Mouse (Mus musculus): Measurements from ENCODE around the gene Fhod1.

Fhod1 gene

DNA sequence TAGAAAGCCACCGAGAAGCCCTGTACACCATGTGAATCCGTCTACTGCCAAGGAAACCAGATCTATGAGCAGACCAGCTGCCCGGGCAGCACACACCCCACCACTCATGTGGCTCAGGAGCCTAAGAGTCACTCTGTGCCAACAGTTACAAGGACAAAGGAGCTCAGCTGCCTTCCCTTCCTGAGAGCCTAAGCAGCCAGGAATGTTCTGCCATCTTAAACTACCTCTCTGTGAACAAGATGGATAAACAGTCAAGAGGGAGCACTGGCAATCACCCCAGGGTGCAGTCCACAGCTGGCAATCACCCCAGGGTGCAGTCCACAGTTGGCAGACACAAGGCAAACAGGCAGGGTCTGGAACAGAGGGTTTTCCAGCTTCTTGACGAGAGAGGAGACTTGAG, 29.8 kb downstream of the Fhod1 start:
- DNase-seq (ENCODE audit: low read depth), result no peak

- DNase-seq (ENCODE audit: low read depth), result no peak
Observed at GRCm38 (mm10) chr8:105315073-105315769, 32.5 kb downstream of the Fhod1 start.

GRCm38 (mm10) chr8:105313622-105314402, 33.9 kb downstream of the Fhod1 start:
- no peak for DNase-seq (ENCODE audit: low read depth)

- DNase-seq (ENCODE audit: low read depth), result no peak
Observed at GRCm38 (mm10) chr8:105312891-105313481, 34.8 kb downstream of the Fhod1 start.

GRCm38 (mm10) chr8:105311718-105312117, 36.0 kb downstream of the Fhod1 start:
- DNase-seq (ENCODE audit: low read depth), result no peak

DNA sequence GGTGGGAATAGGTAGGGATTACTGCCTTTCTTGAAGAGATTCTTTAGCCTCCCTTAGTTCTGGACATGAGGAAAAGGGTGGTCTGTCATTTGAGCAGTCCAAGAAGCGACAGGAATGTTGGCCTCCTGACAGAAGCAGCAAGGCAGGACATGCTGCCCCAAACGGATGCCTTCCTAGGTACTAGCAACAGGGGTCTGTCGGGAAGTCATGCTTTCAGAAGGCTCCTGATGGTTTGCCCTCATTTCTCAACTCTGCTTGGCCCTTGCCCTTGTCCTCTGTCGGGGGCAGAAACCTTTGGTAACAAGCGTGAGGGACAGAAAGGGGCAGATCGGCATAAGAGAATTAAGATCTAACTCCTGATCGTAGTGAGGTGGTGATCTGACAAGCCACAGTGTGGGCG, 37.6 kb downstream of the Fhod1 start:
- DNase-seq (ENCODE audit: low read depth), result no peak

GRCm38 (mm10) chr8:105309142-105309847, 38.5 kb downstream of the Fhod1 start:
- DNase-seq (ENCODE audit: low read depth), result no peak

- no peak for DNase-seq (ENCODE audit: low read depth)
Observed at GRCm38 (mm10) chr8:105308428-105308827, 39.3 kb downstream of the Fhod1 start.

GRCm38 (mm10) chr8:105307670-105308069, 40.1 kb downstream of the Fhod1 start:
- no peak for DNase-seq (ENCODE audit: low read depth)

GRCm38 (mm10) chr8:105306146-105306691, 41.5 kb downstream of the Fhod1 start:
- DNase-seq (ENCODE audit: low read depth), result no peak

GRCm38 (mm10) chr8:105305211-105306145, 42.3 kb downstream of the Fhod1 start, which contains the start of gene Elmo3:
Gene Elmo3 (plus strand): TSS chr8:105305601.
- peak; percentile 36 for DNase-seq (ENCODE audit: low read depth)

DNA sequence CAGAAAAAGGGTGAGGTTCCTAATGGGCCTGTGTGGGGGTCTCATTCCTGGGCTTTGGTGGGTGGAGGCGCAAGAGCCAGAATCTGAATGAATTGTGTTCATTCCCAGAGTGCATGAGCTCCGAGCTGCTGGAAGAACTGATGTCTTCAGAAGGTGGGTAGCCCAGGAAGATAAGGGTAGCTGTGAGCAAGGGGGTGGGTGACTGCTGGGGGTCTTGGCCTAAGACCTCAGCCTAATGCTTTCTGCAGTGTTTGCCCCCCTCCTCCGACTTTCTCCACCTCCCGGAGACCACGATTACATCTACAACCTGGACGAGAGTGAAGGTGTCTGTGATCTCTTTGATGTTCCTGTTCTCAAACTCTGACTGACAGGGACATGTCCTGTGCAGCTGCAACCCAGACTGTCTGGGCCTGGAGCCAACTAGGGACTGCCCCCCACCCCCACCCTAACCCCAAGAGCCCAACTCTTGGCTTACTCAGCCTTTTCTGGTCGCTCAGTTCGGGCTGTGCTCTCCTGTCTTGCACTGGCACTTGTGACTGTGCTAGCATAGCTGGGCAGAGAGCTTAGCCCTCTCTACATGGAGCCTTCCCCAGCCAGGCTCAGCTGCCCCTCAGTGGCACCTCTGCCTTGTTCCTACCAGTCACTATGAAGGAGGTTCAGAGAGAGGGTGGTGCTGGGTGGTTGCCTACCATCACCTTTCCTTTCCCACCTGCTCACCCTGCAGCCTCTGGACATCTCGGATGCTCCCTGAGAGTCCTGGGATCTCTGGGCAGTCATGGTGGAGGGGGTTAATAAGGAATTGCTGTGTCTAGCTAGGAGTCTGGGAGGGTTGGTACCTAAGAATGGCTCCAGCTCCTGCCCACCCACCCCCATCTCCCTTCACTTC, 43.2 kb downstream of the Fhod1 start:
- peak; percentile 61 for DNase-seq (ENCODE audit: low read depth)

- no peak for DNase-seq (ENCODE audit: low read depth)
Observed at GRCm38 (mm10) chr8:105303874-105304273, 43.9 kb downstream of the Fhod1 start.

GRCm38 (mm10) chr8:105303396-105303795, 44.4 kb downstream of the Fhod1 start:
- peak; percentile 33 for DNase-seq (ENCODE audit: low read depth)

GRCm38 (mm10) chr8:105299962-105300361, 47.8 kb downstream of the Fhod1 start:
- no peak for DNase-seq (ENCODE audit: low read depth)

GRCm38 (mm10) chr8:105298351-105299252, 49.2 kb downstream of the Fhod1 start:
- DNase-seq (ENCODE audit: low read depth), result peak; percentile 73

DNA sequence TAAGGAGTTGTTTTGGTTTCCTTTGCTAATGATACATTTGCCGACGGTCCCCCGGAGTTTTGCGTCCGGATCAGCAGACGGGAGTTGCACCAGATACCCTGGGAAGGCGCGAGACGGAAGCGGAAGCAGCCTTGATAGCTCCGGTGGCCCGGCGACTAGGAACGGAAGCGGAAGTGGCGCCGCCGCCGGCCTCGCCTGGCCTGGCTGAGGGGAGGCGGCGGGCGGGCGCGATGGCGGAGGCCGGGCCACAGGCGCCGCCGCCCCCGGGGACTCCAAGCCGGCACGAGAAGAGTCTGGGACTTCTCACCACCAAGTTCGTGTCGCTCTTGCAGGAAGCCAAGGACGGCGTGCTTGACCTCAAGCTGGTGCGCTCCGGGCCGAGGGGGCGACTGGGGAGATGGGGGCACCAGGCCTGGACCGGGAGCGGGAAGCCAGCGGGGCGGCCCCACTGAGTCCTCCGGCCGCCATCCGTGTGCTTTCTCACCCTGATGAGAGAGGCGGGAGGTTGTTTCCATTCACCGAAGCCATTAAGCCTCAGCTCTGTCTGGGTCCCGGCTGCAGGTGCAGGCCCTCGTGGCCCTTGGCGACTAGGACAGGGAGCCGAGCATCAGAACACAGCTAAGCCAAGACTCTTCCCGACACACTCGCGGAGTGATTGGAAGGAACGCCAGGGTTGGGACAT, 50.1 kb downstream of the Fhod1 start, which contains the start of gene E2f4:
Gene E2f4, plus strand, starts transcription at position 153 of the 682 bp plus-strand sequence.
- peak; percentile 95 for DNase-seq (ENCODE audit: low read depth)
